Mouse (Mus musculus) gastrocnemius, adult 2 months (tissue): ENCODE data around the gene Rad51c. TPM values are rescaled to one million over a fixed set of nuclear protein-coding genes. Genes with fewer than 3 reads are reported as not detected.
"Not testable (repeated sequence)": the region's sequence is repeated elsewhere in the genome, so short reads cannot be mapped to it uniquely, and the experiment has no call there.

ENCODE experiments used
- DNase-seq: peaks from one replicate; pipeline ENCODE4 v3.0.0; 2022
- H3K27ac ChIP-seq: fragments of 200-600 bp; 2 replicates; pipeline ENCODE4 v1.8.1; 2022; ENCODE audit warnings: mild to moderate bottlenecking
- H3K4me3 ChIP-seq: fragments of 200-600 bp; 2 replicates; pipeline ENCODE4 v1.8.1; 2022; ENCODE audit warnings: mild to moderate bottlenecking, moderate library complexity
- CTCF ChIP-seq: fragments of 200-600 bp; IDR thresholded peaks from 2 replicates; pipeline ENCODE4 v1.8.1; 2022; ENCODE audit warnings: antibody characterized with exemption, mild to moderate bottlenecking, moderate library complexity
- intact Hi-C: fragments of 180-260 bp; cut with DNase I; formaldehyde crosslinking; loops from one replicate; pipeline ENCODE4 v1.15.1; 2025
- total RNA-seq, 2 experiments: library from RNA; stranded (reverse); gene quantifications; 2 replicates each; pipeline ENCODE4 v1.2.3; 2021

Rad51c gene
- total RNA-seq, 2 experiments from 2014 or later = 0.26 to 0.45 TPM

GRCm38 (mm10) chr11:87427273-87428050, 22.7 kb upstream of the Rad51c start:
- H3K27ac ChIP-seq = peak overlapping the region; percentile 92
- H3K4me3 ChIP-seq = no peak overlapping the region
- no peak for TF ChIP-seq CTCF
- no peak for DNase-seq
- intact Hi-C loops = loop anchor here (2.0 to 10.0 kb wide), 4 partner anchors 15 to 617 kb away; partner anchors contain the start of gene Srsf1

- peak; percentile 85 for DNase-seq
- Histone ChIP-seq H3K4me3 (peak overlapping the region; percentile 67), H3K27ac (peak overlapping the region; percentile 92)
- intact Hi-C loops = loop anchor here (2.0 to 10.0 kb wide), 4 partner anchors 16 to 618 kb away; partner anchors contain the start of gene Srsf1
Measured at GRCm38 (mm10) chr11:87426450-87427250, 21.9 kb upstream of the Rad51c start.

GRCm38 (mm10) chr11:87426121-87426449, 21.3 kb upstream of the Rad51c start:
- intact Hi-C loops = loop anchor here (2.0 to 10.0 kb wide), 4 partner anchors 17 to 619 kb away; partner anchors contain the start of gene Srsf1
- no peak for TF ChIP-seq CTCF
- H3K4me3 ChIP-seq = peak overlapping the region; percentile 67
- peak overlapping the region; percentile 92 for H3K27ac ChIP-seq
- no peak for DNase-seq

- Histone ChIP-seq H3K4me3 (no peak overlapping the region), H3K27ac (peak overlapping the region; percentile 97)
- no peak for DNase-seq
- intact Hi-C loops = loop anchor here (5.0 to 10.0 kb wide), 2 partner anchors 169 to 621 kb away; partner anchors contain the start of genes Mtmr4 and Srsf1
- TF ChIP-seq CTCF = no peak
Measured at GRCm38 (mm10) chr11:87423551-87424325, 19.0 kb upstream of the Rad51c start.

- peak overlapping the region; percentile 72 for H3K4me3 ChIP-seq
- intact Hi-C loops = loop anchor here (5.0 to 10.0 kb wide), 2 partner anchors 170 to 622 kb away; partner anchors contain the start of genes Mtmr4 and Srsf1
- H3K27ac ChIP-seq = peak overlapping the region; percentile 97
- TF ChIP-seq CTCF = no peak
- peak; percentile 75 for DNase-seq
Measured at GRCm38 (mm10) chr11:87422511-87423340, 18.0 kb upstream of the Rad51c start.

- peak; percentile 40 for DNase-seq
- peak overlapping the region; percentile 72 for H3K4me3 ChIP-seq
- H3K27ac ChIP-seq = peak overlapping the region; percentile 97
- no peak for TF ChIP-seq CTCF
- intact Hi-C loops = loop anchor here (2.0 to 10.0 kb wide), 3 partner anchors 51 to 623 kb away; partner anchors contain the start of genes Mtmr4 and Srsf1
Measured at GRCm38 (mm10) chr11:87421760-87422201, 17.0 kb upstream of the Rad51c start.

GRCm38 (mm10) chr11:87420861-87421260, 16.1 kb upstream of the Rad51c start:
- intact Hi-C loops = loop anchor here (2.0 to 10.0 kb wide), 3 partner anchors 52 to 624 kb away; partner anchors contain the start of genes Mtmr4 and Srsf1
- DNase-seq = peak; percentile 30
- Histone ChIP-seq H3K4me3 (no peak overlapping the region), H3K27ac (peak overlapping the region; percentile 97; the same call in 1 of the 2 replicates)
- TF ChIP-seq CTCF = no peak

GRCm38 (mm10) chr11:87416120-87416519, 11.4 kb upstream of the Rad51c start:
- Histone ChIP-seq H3K4me3 (no peak overlapping the region), H3K27ac (no peak overlapping the region)
- DNase-seq = no peak
- TF ChIP-seq CTCF = no peak
- intact Hi-C loops = loop anchor here (10.0 kb wide), 1 partner anchor 291 kb away; the partner anchor contains the start of gene Trim37

GRCm38 (mm10) chr11:87413412-87413811, 8.7 kb upstream of the Rad51c start:
- not testable (repeated sequence) for H3K4me3 ChIP-seq, H3K27ac ChIP-seq, DNase-seq
- peak; percentile 41 for TF ChIP-seq CTCF
- intact Hi-C loops = loop anchor here (10.0 kb wide), 1 partner anchor 289 kb away; the partner anchor contains the start of gene Trim37

GRCm38 (mm10) chr11:87404111-87404853, 472 bp downstream of the Rad51c start:
- intact Hi-C loops = loop anchor here (5.0 kb wide), 1 partner anchor 187 kb away; no protein-coding TSS in a partner anchor
- H3K4me3 ChIP-seq = peak overlapping the region; percentile 87
- DNase-seq = peak; percentile 95
- no peak; the same call in 1 of the 2 replicates for TF ChIP-seq CTCF
- peak overlapping the region; percentile 90 for H3K27ac ChIP-seq
